Mouse (Mus musculus) megakaryocyte progenitor cell, adult 5-6 weeks (primary cell): ENCODE results near the gene March8. TPM values are rescaled to one million over a fixed set of nuclear protein-coding genes. Genes with fewer than 3 reads are reported as not detected.

Experiments
- ATAC-seq: replicated peaks from 2 replicates; pipeline ENCODE4 v1.8.0; 2016; ENCODE audit warnings: mild to moderate bottlenecking, moderate TSS enrichment, inconsistent platforms; ENCODE audit not compliant: poor library complexity
- total RNA-seq, 2 experiments: library from RNA; stranded (forward) in 1 of 2; stranded (reverse) in 1 of 2; fragments of 157-497, 149-512 nt in 1 of 2; fragments of 200-1000 nt in 1 of 2; gene quantifications; 2 replicates each; pipeline versions ENCODE4 v1.2.3 to v1.2.4; 2015 to 2017

Gene March8
- total RNA-seq, 2 experiments from 2014 or later = 15.6 to 18.1 TPM

- peak; percentile 93 for ATAC-seq
These were observed 32.6 kb downstream of the March8 start for GRCm38 (mm10) chr6:116370216-116370976.

GRCm38 (mm10) chr6:116371500-116371899 lies 33.7 kb downstream of the March8 start:
- ATAC-seq = no peak

GRCm38 (mm10) chr6:116374136-116374535 lies 36.3 kb downstream of the March8 start:
- no peak for ATAC-seq

GRCm38 (mm10) chr6:116374618-116375017 lies 36.8 kb downstream of the March8 start:
- no peak for ATAC-seq

GRCm38 (mm10) chr6:116378892-116379291 lies 41.1 kb downstream of the March8 start:
- ATAC-seq = peak; percentile 51

GRCm38 (mm10) chr6:116380157-116380556 lies 42.3 kb downstream of the March8 start:
- ATAC-seq = no peak

GRCm38 (mm10) chr6:116381605-116382004 lies 43.8 kb downstream of the March8 start:
- peak; percentile 46; the same call in 1 of the 2 replicates for ATAC-seq

- ATAC-seq = no peak
These were observed 45.8 kb downstream of the March8 start for GRCm38 (mm10) chr6:116383582-116383981.

GRCm38 (mm10) chr6:116385194-116386044 lies 47.6 kb downstream of the March8 start:
- ATAC-seq = no peak

GRCm38 (mm10) chr6:116386045-116386415 lies 48.2 kb downstream of the March8 start:
- ATAC-seq = no peak

- ATAC-seq = no peak
These were observed 48.7 kb downstream of the March8 start for GRCm38 (mm10) chr6:116386506-116386905.

GRCm38 (mm10) chr6:116388068-116388467 lies 50.2 kb downstream of the March8 start:
- no peak for ATAC-seq

- no peak for ATAC-seq
These were observed 51.7 kb downstream of the March8 start for GRCm38 (mm10) chr6:116389481-116389880.

GRCm38 (mm10) chr6:116394916-116395648 lies 57.3 kb downstream of the March8 start:
- ATAC-seq = no peak

GRCm38 (mm10) chr6:116397621-116398020 lies 59.8 kb downstream of the March8 start:
- ATAC-seq = no peak

- ATAC-seq = no peak
These were observed 60.3 kb downstream of the March8 start for GRCm38 (mm10) chr6:116398136-116398535.

GRCm38 (mm10) chr6:116401746-116402423 lies 64.1 kb downstream of the March8 start:
- no peak for ATAC-seq

GRCm38 (mm10) chr6:116402426-116402825 lies 64.6 kb downstream of the March8 start:
- no peak for ATAC-seq

- ATAC-seq = no peak
These were observed 67.4 kb downstream of the March8 start for GRCm38 (mm10) chr6:116405243-116405642.

GRCm38 (mm10) chr6:116405715-116406114 lies 67.9 kb downstream of the March8 start:
- no peak for ATAC-seq

- no peak for ATAC-seq
These were observed 68.3 kb downstream of the March8 start for GRCm38 (mm10) chr6:116406152-116406551.
